Mouse (Mus musculus): Measurements from ENCODE around the gene Col26a1.

The Col26a1 gene

GRCm38 (mm10) chr5:136805019-136805418 is 78.0 kb downstream of the Col26a1 start:
- TF ChIP-seq NANOG (IDR thresholded peaks at IDR 0.05; ENCODE audit: borderline replicate concordance, low read length) (no peak), CTCF (conservative IDR thresholded peaks at IDR 0.05; ENCODE audit: low read length) (no peak), POU5F1 (IDR thresholded peaks at IDR 0.05; ENCODE audit: borderline replicate concordance, low read length) (no peak)
- no peaks in the 10 kb centered on the region for H3K9me3 ChIP-seq (ENCODE audit: low read length)
- H3K4me3 ChIP-seq (replicated peaks; ENCODE audit: low read length): no peak overlapping the region

DNA sequence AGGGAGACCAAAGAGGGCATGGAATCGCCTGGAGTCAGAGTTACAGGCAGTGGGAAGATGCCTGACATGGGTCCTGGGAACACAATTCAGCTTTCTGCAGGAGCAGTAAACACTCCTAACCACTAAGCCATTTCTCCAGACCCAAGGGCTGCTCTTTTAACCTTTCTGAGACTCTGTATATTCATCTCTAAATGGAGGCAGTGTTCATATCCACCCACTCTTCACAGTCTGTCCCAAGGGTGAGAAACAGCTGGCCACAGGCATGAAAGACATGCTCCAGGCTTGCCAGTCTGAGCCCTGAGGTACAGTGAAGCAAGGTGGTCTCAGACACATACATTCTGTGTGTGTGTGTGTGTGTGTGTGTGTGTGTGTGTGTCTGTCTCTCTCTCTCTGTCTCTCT is 78.8 kb downstream of the Col26a1 start:
- peaks cover 28% of the 10 kb centered on the region for H3K4me1 ChIP-seq (replicated peaks; ENCODE audit: low read depth, low read length)
- TF ChIP-seq CTCF (conservative IDR thresholded peaks at IDR 0.05; ENCODE audit: low read length) (no peak), NANOG (IDR thresholded peaks at IDR 0.05; ENCODE audit: borderline replicate concordance, low read length) (no peak), POU5F1 (IDR thresholded peaks at IDR 0.05; ENCODE audit: borderline replicate concordance, low read length) (no peak)
- peaks cover 39% of the 10 kb centered on the region for H3K27me3 ChIP-seq (ENCODE audit: insufficient read depth, low read length)
- no peak overlapping the region for H3K4me3 ChIP-seq (replicated peaks; ENCODE audit: low read length)
- H3K36me3 ChIP-seq (ENCODE audit: insufficient read depth, low read length): no peaks in the 10 kb centered on the region
- no peaks in the 10 kb centered on the region for H3K9me3 ChIP-seq (ENCODE audit: low read length)

More at GRCm38 (mm10) chr5:136805019-136805418, 78.0 kb downstream of the Col26a1 start:
- Histone ChIP-seq H3K36me3 (ENCODE audit: insufficient read depth, low read length) (no peaks in the 10 kb centered on the region), H3K4me1 (replicated peaks; ENCODE audit: low read depth, low read length) (peaks cover 28% of the 10 kb centered on the region), H3K27me3 (ENCODE audit: insufficient read depth, low read length) (peaks cover 37% of the 10 kb centered on the region)

DNA sequence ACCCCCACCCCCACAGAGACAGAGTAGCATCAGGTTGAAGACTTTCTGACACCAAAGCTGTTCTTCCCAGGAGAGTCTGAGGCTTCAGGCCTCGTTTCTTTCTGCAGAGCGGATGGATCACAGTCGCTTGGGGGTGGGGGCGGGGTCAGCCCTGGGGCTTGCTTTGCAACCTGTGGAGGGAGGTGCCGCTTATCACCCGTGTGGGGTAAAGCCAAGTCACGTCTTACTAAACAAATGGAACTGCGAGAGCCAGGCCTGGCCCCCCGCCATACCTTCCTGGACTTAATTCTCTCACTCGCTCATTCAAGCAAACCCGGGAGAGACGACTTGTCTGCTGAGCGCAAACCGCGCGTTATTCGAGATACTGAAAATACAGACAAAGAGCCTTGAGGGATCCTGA is 80.3 kb downstream of the Col26a1 start:
- Histone ChIP-seq H3K4me1 (replicated peaks; ENCODE audit: low read depth, low read length) (peaks cover 28% of the 10 kb centered on the region), H3K27me3 (ENCODE audit: insufficient read depth, low read length) (peaks cover 41% of the 10 kb centered on the region), H3K36me3 (ENCODE audit: insufficient read depth, low read length) (no peaks in the 10 kb centered on the region), H3K9me3 (ENCODE audit: low read length) (no peaks in the 10 kb centered on the region), H3K4me3 (replicated peaks; ENCODE audit: low read length) (peak overlapping the region; percentile 50)
- no peak for TF ChIP-seq POU5F1 (IDR thresholded peaks at IDR 0.05; ENCODE audit: borderline replicate concordance, low read length)
- TF ChIP-seq NANOG (IDR thresholded peaks at IDR 0.05; ENCODE audit: borderline replicate concordance, low read length): no peak
- no peak for TF ChIP-seq CTCF (conservative IDR thresholded peaks at IDR 0.05; ENCODE audit: low read length)

DNA sequence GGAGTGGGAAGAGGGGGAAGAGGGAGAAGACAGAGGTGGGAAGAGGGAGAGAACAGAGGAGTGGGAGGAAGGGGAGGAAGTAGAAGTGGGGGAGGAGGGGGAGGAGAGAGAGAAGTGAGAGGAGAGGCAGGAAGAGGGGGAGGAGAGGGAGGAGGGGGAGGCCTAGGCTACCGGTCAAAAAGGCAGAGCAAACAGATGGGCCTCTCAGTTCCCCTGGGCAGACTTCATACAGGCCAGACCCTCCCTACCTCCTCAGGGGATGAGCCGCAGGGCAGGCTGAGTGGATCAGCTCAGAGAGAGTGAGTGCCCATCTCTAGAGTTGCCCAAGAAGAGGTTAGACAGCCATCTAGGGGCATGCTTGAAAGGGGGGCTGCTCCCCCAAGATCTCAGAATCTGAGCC is 86.1 kb downstream of the Col26a1 start:
- Histone ChIP-seq H3K27me3 (ENCODE audit: insufficient read depth, low read length) (peaks cover 14% of the 10 kb centered on the region), H3K36me3 (ENCODE audit: insufficient read depth, low read length) (no peaks in the 10 kb centered on the region), H3K4me3 (replicated peaks; ENCODE audit: low read length) (no peak overlapping the region), H3K4me1 (replicated peaks; ENCODE audit: low read depth, low read length) (peaks cover 18% of the 10 kb centered on the region), H3K9me3 (ENCODE audit: low read length) (no peaks in the 10 kb centered on the region)
- TF ChIP-seq POU5F1 (IDR thresholded peaks at IDR 0.05; ENCODE audit: borderline replicate concordance, low read length) (no peak), NANOG (IDR thresholded peaks at IDR 0.05; ENCODE audit: borderline replicate concordance, low read length) (no peak), CTCF (conservative IDR thresholded peaks at IDR 0.05; ENCODE audit: low read length) (no peak)

- no peaks in the 10 kb centered on the region for H3K36me3 ChIP-seq (ENCODE audit: insufficient read depth, low read length)
- peaks cover 23% of the 10 kb centered on the region for H3K4me1 ChIP-seq (replicated peaks; ENCODE audit: low read depth, low read length)
- TF ChIP-seq NANOG (IDR thresholded peaks at IDR 0.05; ENCODE audit: borderline replicate concordance, low read length) (no peak), CTCF (conservative IDR thresholded peaks at IDR 0.05; ENCODE audit: low read length) (peak; percentile 81), POU5F1 (IDR thresholded peaks at IDR 0.05; ENCODE audit: borderline replicate concordance, low read length) (no peak)
- peak overlapping the region; percentile 52 for H3K4me3 ChIP-seq (replicated peaks; ENCODE audit: low read length)
- H3K9me3 ChIP-seq (ENCODE audit: low read length): no peaks in the 10 kb centered on the region
- peaks cover 7% of the 10 kb centered on the region for H3K27me3 ChIP-seq (ENCODE audit: insufficient read depth, low read length)
Measured at GRCm38 (mm10) chr5:136793807-136794206, 89.2 kb downstream of the Col26a1 start.

DNA sequence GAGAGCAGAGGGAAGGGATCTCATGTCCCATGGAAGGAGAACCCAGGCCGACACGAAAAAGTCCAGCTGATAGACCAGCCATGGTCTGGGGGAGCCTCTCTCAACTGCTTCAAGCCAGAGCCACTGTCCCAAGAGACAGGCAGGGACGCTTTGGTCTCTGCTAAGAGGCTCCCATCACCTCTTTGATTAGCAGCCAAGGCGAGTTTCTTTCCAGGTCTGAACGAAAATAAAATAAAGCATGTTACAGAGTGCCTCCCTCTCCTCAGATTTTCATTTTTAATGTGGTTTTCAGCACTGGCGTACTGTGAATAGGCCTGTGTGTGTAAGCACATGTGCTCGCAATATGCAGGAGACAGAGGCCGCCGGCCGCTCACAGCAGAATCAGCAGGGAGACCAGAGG is 90.5 kb downstream of the Col26a1 start:
- Histone ChIP-seq H3K4me1 (replicated peaks; ENCODE audit: low read depth, low read length) (peaks cover 23% of the 10 kb centered on the region), H3K36me3 (ENCODE audit: insufficient read depth, low read length) (no peaks in the 10 kb centered on the region), H3K4me3 (replicated peaks; ENCODE audit: low read length) (no peak overlapping the region), H3K9me3 (ENCODE audit: low read length) (no peaks in the 10 kb centered on the region), H3K27me3 (ENCODE audit: insufficient read depth, low read length) (peaks cover 7% of the 10 kb centered on the region; the same call in 1 of the 2 replicates)
- no peak for TF ChIP-seq CTCF (conservative IDR thresholded peaks at IDR 0.05; ENCODE audit: low read length)
- no peak for TF ChIP-seq NANOG (IDR thresholded peaks at IDR 0.05; ENCODE audit: borderline replicate concordance, low read length)
- no peak for TF ChIP-seq POU5F1 (IDR thresholded peaks at IDR 0.05; ENCODE audit: borderline replicate concordance, low read length)

DNA sequence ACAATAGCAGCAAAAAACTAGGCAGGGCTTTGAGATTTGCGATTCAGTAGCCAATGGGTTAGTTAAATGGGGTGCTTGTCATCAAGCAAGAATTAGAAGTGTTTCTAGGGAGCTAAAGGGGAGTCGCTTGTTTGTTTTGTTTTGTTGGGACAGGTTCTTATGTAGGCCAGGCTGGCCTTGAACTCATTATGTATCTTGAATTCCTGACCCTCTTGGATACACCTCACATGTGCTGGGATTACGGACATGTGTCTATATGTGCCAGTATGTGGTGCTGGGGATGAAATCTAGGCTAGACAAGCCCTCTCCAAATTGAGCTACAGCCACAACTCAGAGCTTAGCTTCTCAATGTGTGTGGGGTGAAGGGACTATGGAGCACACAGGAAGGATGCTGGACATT is 91.8 kb downstream of the Col26a1 start:
- TF ChIP-seq POU5F1 (IDR thresholded peaks at IDR 0.05; ENCODE audit: borderline replicate concordance, low read length) (no peak), NANOG (IDR thresholded peaks at IDR 0.05; ENCODE audit: borderline replicate concordance, low read length) (no peak)
- Histone ChIP-seq H3K9me3 (ENCODE audit: low read length) (no peaks in the 10 kb centered on the region), H3K4me1 (replicated peaks; ENCODE audit: low read depth, low read length) (peaks cover 16% of the 10 kb centered on the region)

GRCm38 (mm10) chr5:136790570-136791196 is 92.3 kb downstream of the Col26a1 start:
- Histone ChIP-seq H3K27me3 (ENCODE audit: insufficient read depth, low read length) (peaks cover 7% of the 10 kb centered on the region; the same call in 1 of the 2 replicates), H3K9me3 (ENCODE audit: low read length) (no peaks in the 10 kb centered on the region), H3K36me3 (ENCODE audit: insufficient read depth, low read length) (no peaks in the 10 kb centered on the region), H3K4me1 (replicated peaks; ENCODE audit: low read depth, low read length) (peaks cover 16% of the 10 kb centered on the region), H3K4me3 (replicated peaks; ENCODE audit: low read length) (no peak overlapping the region)
- TF ChIP-seq POU5F1 (IDR thresholded peaks at IDR 0.05; ENCODE audit: borderline replicate concordance, low read length): no peak
- TF ChIP-seq NANOG (IDR thresholded peaks at IDR 0.05; ENCODE audit: borderline replicate concordance, low read length): no peak
- TF ChIP-seq CTCF (conservative IDR thresholded peaks at IDR 0.05; ENCODE audit: low read length): peak; percentile 91

More for the DNA sequence above, 91.8 kb downstream of the Col26a1 start:
- H3K27me3 ChIP-seq (ENCODE audit: insufficient read depth, low read length): peaks cover 7% of the 10 kb centered on the region; the same call in 1 of the 2 replicates
- H3K36me3 ChIP-seq (ENCODE audit: insufficient read depth, low read length): no peaks in the 10 kb centered on the region
- H3K4me3 ChIP-seq (replicated peaks; ENCODE audit: low read length): no peak overlapping the region

GRCm38 (mm10) chr5:136784531-136784930 is 98.5 kb downstream of the Col26a1 start:
- no peak for TF ChIP-seq POU5F1 (IDR thresholded peaks at IDR 0.05; ENCODE audit: borderline replicate concordance, low read length)
- TF ChIP-seq NANOG (IDR thresholded peaks at IDR 0.05; ENCODE audit: borderline replicate concordance, low read length): no peak
- no peak for TF ChIP-seq CTCF (conservative IDR thresholded peaks at IDR 0.05; ENCODE audit: low read length)
- no peaks in the 10 kb centered on the region for H3K36me3 ChIP-seq (ENCODE audit: insufficient read depth, low read length)
- peaks cover 25% of the 10 kb centered on the region for H3K4me1 ChIP-seq (replicated peaks; ENCODE audit: low read depth, low read length)
- no peak overlapping the region for H3K4me3 ChIP-seq (replicated peaks; ENCODE audit: low read length)
- peaks cover 6% of the 10 kb centered on the region; the same call in 1 of the 2 replicates for H3K9me3 ChIP-seq (ENCODE audit: low read length)
- peaks cover 11% of the 10 kb centered on the region; the same call in 1 of the 2 replicates for H3K27me3 ChIP-seq (ENCODE audit: insufficient read depth, low read length)

Data from E14TG2a.4 (cell line).